ENCODE assay signal across 8 mouse cellular contexts in the genomic region with DNA sequence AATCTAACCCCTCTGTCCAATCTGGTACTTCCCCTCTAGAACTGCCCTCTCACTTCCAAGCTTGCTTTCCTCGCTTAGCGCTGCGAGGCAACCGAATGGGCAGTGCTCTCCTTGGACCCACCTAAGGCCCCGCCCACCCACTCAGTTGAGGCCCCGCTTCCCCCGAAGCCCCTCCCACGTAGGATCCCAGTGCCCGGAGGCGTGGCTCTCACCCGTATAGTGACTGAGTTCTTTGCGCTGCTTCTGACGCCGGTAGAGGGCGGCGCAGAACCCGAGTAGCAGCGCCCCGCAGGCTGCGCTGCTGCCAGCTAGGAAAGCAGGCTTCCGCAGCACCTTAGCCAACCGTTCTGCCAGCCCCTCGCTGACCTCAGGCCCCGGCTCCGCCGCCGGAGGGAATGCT. TPM values are rescaled to one million over a fixed set of nuclear protein-coding genes. Genes with fewer than 3 reads are reported as not detected.
DNase-seq lines count a peak whose midpoint lies in the region; ATAC-seq and TF ChIP-seq lines count a peak whose summit lies in the region.

No protein-coding gene starts in this region.

- H3K27ac ChIP-seq in hindbrain, embryonic 13.5 days: no peak overlapping the region

- DNase-seq in Patski (ENCODE audit: low read depth, low spot score): no peak
- DNase-seq in cerebellum, adult 8-10 months: peak; percentile 49
- peak; percentile 43 to 70 for DNase-seq in frontal cortex, postnatal 10 days (ENCODE audit: low spot score in 2 of 2)
- peak; percentile 51 to 55 for DNase-seq in layer of hippocampus, postnatal 25 days (ENCODE audit: extremely low spot score in 1 of 2, low spot score in 1 of 2)
- DNase-seq in lung, postnatal 25 days (ENCODE audit: low spot score): peak; percentile 91
- DNase-seq in retina, postnatal 7 days (ENCODE audit: low read depth, low spot score): peak; percentile 69
- DNase-seq in thymus, postnatal 4 days: peak; percentile 89

- TF ChIP-seq CTCF in Patski (IDR thresholded peaks at IDR 0.05): no peak

- CTCF ChIA-PET in Patski (lab: Charles Lee): no interaction called here

- peak; percentile 71 for ATAC-seq in Patski
- peak; percentile 88 for ATAC-seq in hindbrain, embryonic 13.5 days (ENCODE audit: low FRiP score)

- no peaks in the 10 kb centered on the region for H3K36me3 ChIP-seq in hindbrain, embryonic 13.5 days

- no peaks in the 10 kb centered on the region for H3K9me3 ChIP-seq in hindbrain, embryonic 13.5 days

- peak overlapping the region; percentile 28 for H3K4me3 ChIP-seq in hindbrain, embryonic 13.5 days

- no peaks in the 10 kb centered on the region for H3K27me3 ChIP-seq in Patski
- peaks cover 32% of the 10 kb centered on the region for H3K27me3 ChIP-seq in hindbrain, embryonic 13.5 days

- H3K9ac ChIP-seq in hindbrain, embryonic 13.5 days: 0 out of 2 replicates have a peak overlapping the region, but pooled peaks have one; percentile 49

- peaks cover 3% of the 10 kb centered on the region; the same call in 1 of the 2 replicates for H3K4me1 ChIP-seq in hindbrain, embryonic 13.5 days (replicated peaks)

- in situ Hi-C loops in Patski (cut with MboI; ENCODE audit: low pct_unique_long_range_greater_than_20kb): loop anchor here (10.0 kb wide), 1 partner anchor 514 kb away; no protein-coding TSS in a partner anchor

- POLR2A ChIA-PET in Patski (lab: Charles Lee): interaction anchor here (0.6 kb wide), 1 partner anchor 28 kb away, joined by 6 read pairs; no protein-coding TSS in a partner anchor

- peak overlapping the region; percentile 52 for H3K4me2 ChIP-seq in hindbrain, embryonic 13.5 days

- WGBS in hindbrain, embryonic 13.5 days: 1% methylated on average over 27 of the region's 27 CpGs

RNA-seq across cellular contexts. Expression of a gene that starts 12.4 kb away (rescaled TPM):
- 0.28 TPM for polyA plus RNA-seq in Patski (2021)
- polyA plus RNA-seq in hindbrain, embryonic 13.5 days (2015; fragmentation: Nextera tagmentation; extraction: Ambion mirVana): 64.6 and 91.3 TPM in 2 replicates
- total RNA-seq in layer of hippocampus, postnatal 25 days (2021): 10 to 100 TPM; 10.2 to 20.0 TPM

RNA-seq across cellular contexts. Expression of a gene that starts 19.0 kb away (rescaled TPM):
- not detected for polyA plus RNA-seq in Patski (2021)
- 5.7 and 6.5 TPM in 2 replicates for polyA plus RNA-seq in hindbrain, embryonic 13.5 days (2015; fragmentation: Nextera tagmentation; extraction: Ambion mirVana)
- 1 to 10 TPM; 5.3 to 6.7 TPM for total RNA-seq in layer of hippocampus, postnatal 25 days (2021)

RNA-seq across cellular contexts. Expression of a gene that starts 53.5 kb away (rescaled TPM):
- polyA plus RNA-seq in Patski (2021): not detected
- 5.4 and 7.4 TPM in 2 replicates for polyA plus RNA-seq in hindbrain, embryonic 13.5 days (2015; fragmentation: Nextera tagmentation; extraction: Ambion mirVana)
- 10 to 100 TPM; 76.5 to 77.5 TPM for total RNA-seq in layer of hippocampus, postnatal 25 days (2021)

Comparison
In these comparisons a context has a peak if more than half of its experiments do, and no peak if none do; other contexts are left out.
1. RNA of a gene that starts 12.4 kb away (polyA plus RNA-seq): 64.6 to 91.3 TPM in hindbrain, embryonic 13.5 days; 0.28 TPM in Patski (single experiment); every median in the first group is over 10 times any median in the second.